Mouse (Mus musculus) cerebellum, adult (tissue): Measurements from ENCODE around the gene 2700081O15Rik.

Experiments used
- ATAC-seq: cut with Nextera tagmentation; 2 replicates; pipeline ENCODE4 v1.9.2; 2017; ENCODE audit warnings: mild to moderate bottlenecking, moderate library complexity, mixed read lengths; ENCODE audit not compliant: insufficient number of reproducible peaks, low FRiP score, low TSS enrichment

Gene 2700081O15Rik

GRCm38 (mm10) chr19:7420108-7420507, 2.7 kb downstream of the 2700081O15Rik start:
- no peak for ATAC-seq

GRCm38 (mm10) chr19:7420841-7421601, 3.6 kb downstream of the 2700081O15Rik start:
- no peak for ATAC-seq

- ATAC-seq: peak; percentile 43; the same call in 1 of the 2 replicates
Observed at GRCm38 (mm10) chr19:7421602-7422591, 4.5 kb downstream of the 2700081O15Rik start.

GRCm38 (mm10) chr19:7422656-7423027, 5.2 kb downstream of the 2700081O15Rik start:
- 0 out of 2 replicates have a peak, but pooled peaks have one; percentile 4 for ATAC-seq

- no peak for ATAC-seq
Observed at GRCm38 (mm10) chr19:7423028-7423655, 5.7 kb downstream of the 2700081O15Rik start.

- ATAC-seq: no peak
Observed at GRCm38 (mm10) chr19:7423656-7424030, 6.2 kb downstream of the 2700081O15Rik start.

- ATAC-seq: no peak
Observed at GRCm38 (mm10) chr19:7424131-7424530, 6.7 kb downstream of the 2700081O15Rik start.

- no peak for ATAC-seq
Observed at GRCm38 (mm10) chr19:7424590-7425397, 7.4 kb downstream of the 2700081O15Rik start.

- ATAC-seq: no peak
Observed at GRCm38 (mm10) chr19:7425398-7425775, 8.0 kb downstream of the 2700081O15Rik start.

GRCm38 (mm10) chr19:7434887-7435286, 17.5 kb downstream of the 2700081O15Rik start:
- no peak for ATAC-seq

- no peak for ATAC-seq
Observed at GRCm38 (mm10) chr19:7436061-7436970, 18.9 kb downstream of the 2700081O15Rik start.

- ATAC-seq: no peak
Observed at GRCm38 (mm10) chr19:7438295-7438694, 20.9 kb downstream of the 2700081O15Rik start.

GRCm38 (mm10) chr19:7441493-7441892, 24.1 kb downstream of the 2700081O15Rik start:
- no peak for ATAC-seq

GRCm38 (mm10) chr19:7445105-7445504, 27.7 kb downstream of the 2700081O15Rik start:
- no peak for ATAC-seq

- no peak for ATAC-seq
Observed at GRCm38 (mm10) chr19:7445596-7445995, 28.2 kb downstream of the 2700081O15Rik start.

- ATAC-seq: no peak
Observed at GRCm38 (mm10) chr19:7456803-7457202, 39.4 kb downstream of the 2700081O15Rik start.

- no peak for ATAC-seq
Observed at GRCm38 (mm10) chr19:7458901-7459300, 41.5 kb downstream of the 2700081O15Rik start.

- no peak for ATAC-seq
Observed at GRCm38 (mm10) chr19:7459370-7459769, 41.9 kb downstream of the 2700081O15Rik start.

GRCm38 (mm10) chr19:7467915-7468314, 50.5 kb downstream of the 2700081O15Rik start:
- ATAC-seq: no peak
